15 mouse cellular contexts compared by ENCODE assay signal in the genomic region with DNA sequence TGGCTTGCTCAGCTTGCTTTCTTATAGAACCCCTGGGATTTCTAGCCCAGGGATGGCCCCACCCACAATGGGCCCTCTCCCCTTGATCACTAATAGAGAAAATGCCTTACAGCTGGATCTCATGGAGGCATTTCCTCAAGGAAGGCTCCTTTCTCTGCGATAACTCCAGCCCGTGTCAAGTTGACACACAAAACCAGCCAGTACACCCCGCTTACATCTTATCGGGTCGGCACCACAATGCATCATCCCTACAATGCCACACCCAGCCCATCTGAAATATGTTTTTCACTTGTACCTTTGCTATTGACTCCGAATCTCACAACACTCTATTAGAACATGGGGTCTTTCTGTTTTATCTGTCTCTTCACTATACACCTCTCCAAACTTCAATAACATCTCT. TPM values are rescaled to one million over a fixed set of nuclear protein-coding genes. Genes with fewer than 3 reads are reported as not detected.
DNase-seq lines count a peak whose midpoint lies in the region; ATAC-seq and TF ChIP-seq lines count a peak whose summit lies in the region.
"Had no signal": no experiment of that assay in that cellular context is flagged by ENCODE, and none has a peak within 500 bp of the region (broad histone marks: within the 10 kb centered on the region; RNA-seq: fewer than 3 reads in every experiment).

No protein-coding gene starts in this region.

- whole genome bisulfite sequencing in intestine, postnatal 0 days, result 90% methylated on average over 6 of the region's 6 CpGs
- WGBS in intestine, embryonic 16.5 days, result 93% methylated on average over 6 of the region's 6 CpGs
- WGBS in lung, embryonic 15.5 days, result 72% methylated on average over 6 of the region's 6 CpGs
- 34% methylated on average over 6 of the region's 6 CpGs for WGBS in liver, embryonic 13.5 days (ENCODE audit: insufficient replicate concordance)

- no peak for TF ChIP-seq CTCF in intestine, postnatal 0 days (IDR thresholded peaks at IDR 0.05; ENCODE audit: low read depth)

- peak overlapping the region; percentile 36; the same call in 1 of the 2 replicates for H3K27ac ChIP-seq in intestine, postnatal 0 days (ENCODE audit: low read depth, low read length)
- no peak overlapping the region for H3K27ac ChIP-seq in intestine, embryonic 16.5 days (ENCODE audit: low read length)
- peak overlapping the region; percentile 37; the same call in 1 of the 2 replicates for H3K27ac ChIP-seq in lung, embryonic 15.5 days
- peak overlapping the region; percentile 89 for H3K27ac ChIP-seq in liver, embryonic 13.5 days
- H3K27ac ChIP-seq: forebrain, embryonic 15.5 days; heart, embryonic 15.5 days; hindbrain, embryonic 12.5 days; midbrain, embryonic 15.5 days had no signal

- H3K4me2 ChIP-seq in intestine, postnatal 0 days (replicated peaks; ENCODE audit: low read depth), result peak overlapping the region; percentile 86
- H3K4me2 ChIP-seq in intestine, embryonic 16.5 days (ENCODE audit: low read depth, low read length), result no peak overlapping the region
- peak overlapping the region; percentile 18; the same call in 1 of the 2 replicates for H3K4me2 ChIP-seq in lung, embryonic 15.5 days
- peak overlapping the region; percentile 90 for H3K4me2 ChIP-seq in liver, embryonic 13.5 days
- H3K4me2 ChIP-seq: forebrain, embryonic 15.5 days; midbrain, embryonic 15.5 days had no signal

- H3K9me3 ChIP-seq in erythroblast, embryonic 14.5 days (ENCODE audit: control insufficient read depth, low read length), result no peaks in the 10 kb centered on the region
- H3K9me3 ChIP-seq in intestine, postnatal 0 days (ENCODE audit: control insufficient read depth), result no peaks in the 10 kb centered on the region
- no peaks in the 10 kb centered on the region for H3K9me3 ChIP-seq in intestine, embryonic 16.5 days (ENCODE audit: control insufficient read depth, low read length)
- no peaks in the 10 kb centered on the region for H3K9me3 ChIP-seq in lung, embryonic 15.5 days
- H3K9me3 ChIP-seq in liver, embryonic 13.5 days (replicated peaks), result no peaks in the 10 kb centered on the region
- H3K9me3 ChIP-seq: heart, embryonic 15.5 days; midbrain, embryonic 15.5 days had no signal

- no peak for ATAC-seq in erythroblast, adult 5-6 weeks (replicated peaks; ENCODE audit: low FRiP score, poor library complexity, severe bottlenecking)
- ATAC-seq in intestine, postnatal 0 days, result no peak
- ATAC-seq in intestine, embryonic 16.5 days, result no peak
- ATAC-seq in lung, embryonic 15.5 days (ENCODE audit: borderline replicate concordance, extremely low read depth, low FRiP score, low TSS enrichment), result no peak
- peak; percentile 39; the same call in 1 of the 2 replicates for ATAC-seq in liver, embryonic 13.5 days (ENCODE audit: low read depth)
- ATAC-seq: forebrain, embryonic 15.5 days; midbrain, embryonic 15.5 days had no signal

- no peaks in the 10 kb centered on the region for H3K27me3 ChIP-seq in erythroblast, embryonic 14.5 days (ENCODE audit: control insufficient read depth)
- H3K27me3 ChIP-seq in intestine, postnatal 0 days (replicated peaks; ENCODE audit: control insufficient read depth, insufficient read depth, low read length), result no peaks in the 10 kb centered on the region
- H3K27me3 ChIP-seq in intestine, embryonic 16.5 days (replicated peaks; ENCODE audit: control insufficient read depth, insufficient read depth, low read length), result no peaks in the 10 kb centered on the region
- H3K27me3 ChIP-seq in lung, embryonic 15.5 days, result no peaks in the 10 kb centered on the region
- no peaks in the 10 kb centered on the region for H3K27me3 ChIP-seq in liver, embryonic 13.5 days
- H3K27me3 ChIP-seq: heart, embryonic 15.5 days; midbrain, embryonic 15.5 days had no signal

- DNase-seq in lung, postnatal 25 days (ENCODE audit: low spot score), result no peak
- DNase-seq in liver, embryonic 13.5 days, result peak; percentile 64
- no peak for DNase-seq in ovary, postnatal 14 days (ENCODE audit: low spot score)
- DNase-seq: cerebellum, postnatal 14 days; layer of hippocampus, adult 9-11 months; lung, postnatal 36 days had no signal

- H3K4me3 ChIP-seq in erythroblast, embryonic 14.5 days (replicated peaks), result peak overlapping the region; percentile 99
- no peak overlapping the region for H3K4me3 ChIP-seq in intestine, postnatal 0 days (ENCODE audit: low read depth, low read length)
- H3K4me3 ChIP-seq in intestine, embryonic 16.5 days (ENCODE audit: low read length), result no peak overlapping the region
- H3K4me3 ChIP-seq in lung, embryonic 15.5 days, result no peak overlapping the region
- H3K4me3 ChIP-seq in liver, embryonic 13.5 days (replicated peaks), result peak overlapping the region; percentile 86
- H3K4me3 ChIP-seq: forebrain, embryonic 15.5 days; heart, embryonic 15.5 days; hindbrain, embryonic 12.5 days; midbrain, embryonic 15.5 days had no signal

- H3K36me3 ChIP-seq in erythroblast, embryonic 14.5 days (ENCODE audit: control insufficient read depth), result peaks cover 24% of the 10 kb centered on the region
- no peaks in the 10 kb centered on the region for H3K36me3 ChIP-seq in intestine, postnatal 0 days (ENCODE audit: control insufficient read depth, insufficient read depth)
- no peaks in the 10 kb centered on the region for H3K36me3 ChIP-seq in intestine, embryonic 16.5 days (ENCODE audit: control insufficient read depth, insufficient read depth, low read length)
- H3K36me3 ChIP-seq in lung, embryonic 15.5 days, result no peaks in the 10 kb centered on the region
- H3K36me3 ChIP-seq in liver, embryonic 13.5 days, result no peaks in the 10 kb centered on the region
- H3K36me3 ChIP-seq: forebrain, embryonic 15.5 days; heart, embryonic 15.5 days; hindbrain, embryonic 12.5 days; midbrain, embryonic 15.5 days had no signal

- peaks cover 87% of the 10 kb centered on the region for H3K4me1 ChIP-seq in erythroblast, embryonic 14.5 days (ENCODE audit: control insufficient read depth)
- no peaks in the 10 kb centered on the region; the same call in 1 of the 2 replicates for H3K4me1 ChIP-seq in intestine, postnatal 0 days (replicated peaks; ENCODE audit: control insufficient read depth, insufficient read depth, low read length)
- 0 out of 2 replicates have a peak, but pooled peaks cover 2% of the 10 kb centered on the region for H3K4me1 ChIP-seq in intestine, embryonic 16.5 days (ENCODE audit: control insufficient read depth, insufficient read depth, low read length)
- no peaks in the 10 kb centered on the region for H3K4me1 ChIP-seq in lung, embryonic 15.5 days
- H3K4me1 ChIP-seq in liver, embryonic 13.5 days (replicated peaks), result peaks cover 78% of the 10 kb centered on the region
- H3K4me1 ChIP-seq: hindbrain, embryonic 12.5 days had no signal

- H3K9ac ChIP-seq in intestine, postnatal 0 days (ENCODE audit: low read depth, low read length), result no peak overlapping the region
- H3K9ac ChIP-seq in intestine, embryonic 16.5 days (ENCODE audit: low read depth, low read length), result no peak overlapping the region
- H3K9ac ChIP-seq in lung, embryonic 15.5 days, result no peak overlapping the region
- H3K9ac ChIP-seq in liver, embryonic 13.5 days, result peak overlapping the region; percentile 93
- H3K9ac ChIP-seq: forebrain, embryonic 15.5 days; heart, embryonic 15.5 days; hindbrain, embryonic 12.5 days; midbrain, embryonic 15.5 days had no signal

RNA-seq across cellular contexts. Expression of a gene that starts 3.6 kb away (rescaled TPM):
- 10.4 and 11.5 TPM in 2 replicates for polyA plus RNA-seq in erythroblast, embryonic 14.5 days (2012)
- 95.3 and 151 TPM in 2 replicates for total RNA-seq in erythroblast, adult 5-6 weeks (2015; ENCODE audit: low replicate concordance)
- total RNA-seq in erythroblast, adult 5-6 weeks (2017; ENCODE audit: low replicate concordance), result 155 and 194 TPM in 2 replicates
- polyA plus RNA-seq in intestine, postnatal 0 days (2015; fragmentation: Nextera tagmentation; extraction: Ambion mirVana), result 32.5 and 32.6 TPM in 2 replicates
- 22.5 and 23.5 TPM in 2 replicates for polyA plus RNA-seq in intestine, embryonic 16.5 days (2015; fragmentation: Nextera tagmentation; extraction: Ambion mirVana)
- polyA plus RNA-seq in lung, embryonic 15.5 days (2015; fragmentation: Nextera tagmentation; extraction: Ambion mirVana), result 27.3 and 29.7 TPM in 2 replicates
- 43.5 and 47.6 TPM in 2 replicates for polyA plus RNA-seq in liver, embryonic 13.5 days (2015; fragmentation: Nextera tagmentation; extraction: Ambion mirVana)

Comparison
In these comparisons a context has a peak if more than half of its experiments do, and no peak if none do; other contexts are left out.
1. H3K4me3 ChIP-seq: peak in erythroblast, embryonic 14.5 days (single experiment) and liver, embryonic 13.5 days (single experiment); none in intestine, postnatal 0 days (single experiment), intestine, embryonic 16.5 days (single experiment) and lung, embryonic 15.5 days (single experiment).